Mouse (Mus musculus) liver, embryonic 12.5 days (tissue): ENCODE measurements around the gene Rp2. TPM values are rescaled to one million over a fixed set of nuclear protein-coding genes. Genes with fewer than 3 reads are reported as not detected.
"Not testable (repeated sequence)": the region's sequence is repeated elsewhere in the genome, so short reads cannot be mapped to it uniquely, and the experiment has no call there.

ENCODE experiments used
- ATAC-seq: fragments of 200-750 bp; cut with Nextera tagmentation; 2 replicates; pipeline ENCODE4 v1.8.0; 2017; ENCODE audit warnings: moderate number of reproducible peaks, mild to moderate bottlenecking, moderate library complexity
- H3K27ac ChIP-seq: fragments of 300-500 bp; sonication (generic); 2 replicates; pipeline ENCODE4 v1.5.1; 2016; ENCODE audit warnings: mild to moderate bottlenecking
- H3K27me3 ChIP-seq: fragments of 300-500 bp; sonication (generic); replicated peaks from 2 replicates; pipeline ENCODE4 v1.6.1; 2016; ENCODE audit warnings: mild to moderate bottlenecking, moderate library complexity
- H3K36me3 ChIP-seq: fragments of 300-500 bp; sonication (generic); 2 replicates; pipeline ENCODE4 v1.6.1; 2016; ENCODE audit warnings: mild to moderate bottlenecking, moderate library complexity
- H3K4me1 ChIP-seq: fragments of 300-500 bp; sonication (generic); 2 replicates; pipeline ENCODE4 v1.6.1; 2016
- H3K4me2 ChIP-seq: fragments of 300-500 bp; sonication (generic); 2 replicates; pipeline ENCODE4 v1.6.1; 2016; ENCODE audit warnings: mild to moderate bottlenecking, moderate library complexity
- H3K4me3 ChIP-seq: fragments of 300-500 bp; sonication (generic); 2 replicates; pipeline ENCODE4 v1.5.1; 2016; ENCODE audit warnings: mild to moderate bottlenecking, moderate library complexity
- H3K9ac ChIP-seq: fragments of 300-500 bp; sonication (generic); 2 replicates; pipeline ENCODE4 v1.6.1; 2016; ENCODE audit warnings: mild to moderate bottlenecking, moderate library complexity
- H3K9me3 ChIP-seq: fragments of 300-500 bp; sonication (generic); replicated peaks from 2 replicates; pipeline ENCODE4 v1.6.1; 2016; ENCODE audit warnings: mild to moderate bottlenecking, moderate library complexity
- WGBS: fragments of 180-500 bp; shearing (Covaris S2); methylation state at CpG from one replicate; pipeline ENCODE4 v1.1.7; 2016; ENCODE audit not compliant: insufficient replicate concordance; 5-methylcytosine and 5-hydroxymethylcytosine counted together
- polyA plus RNA-seq: library from polyadenylated mRNA; unstranded; fragments of >200 nt; fragmentation: Nextera tagmentation; extraction: Ambion mirVana; gene quantifications from 2 replicates; pipeline ENCODE4 v1.2.1, GENCODE M21; 2016

Rp2 gene
- 13.2 TPM in 2 replicates for polyA plus RNA-seq

- Histone ChIP-seq H3K4me1 (peaks cover 3% of the 10 kb centered on the region; the same call in 1 of the 2 replicates), H3K27ac (peak within 1 kb of the TSS; percentile 78), H3K36me3 (no peaks in the 10 kb centered on the region), H3K9ac (peak within 1 kb of the TSS; percentile 79), H3K4me2 (peak within 1 kb of the TSS; percentile 72), H3K27me3 (no peaks in the 10 kb centered on the region), H3K4me3 (peak within 1 kb of the TSS; percentile 71), H3K9me3 (no peaks in the 10 kb centered on the region)
- WGBS, result 8% methylated on average over 35 of the region's 35 CpGs
- ATAC-seq, result peak; percentile 100
Measured at GRCm38 (mm10) chrX:20364391-20365365, at the start of gene Rp2. Rp2 (plus strand) TSS chrX:20364481.

- Histone ChIP-seq H3K4me2 (no peak overlapping the region), H3K27ac (no peak overlapping the region), H3K9me3 (no peaks in the 10 kb centered on the region), H3K36me3 (no peaks in the 10 kb centered on the region), H3K9ac (no peak overlapping the region), H3K4me3 (no peak overlapping the region), H3K4me1 (no peaks in the 10 kb centered on the region), H3K27me3 (no peaks in the 10 kb centered on the region)
- ATAC-seq, result no peak
- 55% methylated on average over 1 of the region's 1 CpGs for whole genome bisulfite sequencing
Measured at GRCm38 (mm10) chrX:20332756-20333155, 31.5 kb upstream of the Rp2 start.

DNA sequence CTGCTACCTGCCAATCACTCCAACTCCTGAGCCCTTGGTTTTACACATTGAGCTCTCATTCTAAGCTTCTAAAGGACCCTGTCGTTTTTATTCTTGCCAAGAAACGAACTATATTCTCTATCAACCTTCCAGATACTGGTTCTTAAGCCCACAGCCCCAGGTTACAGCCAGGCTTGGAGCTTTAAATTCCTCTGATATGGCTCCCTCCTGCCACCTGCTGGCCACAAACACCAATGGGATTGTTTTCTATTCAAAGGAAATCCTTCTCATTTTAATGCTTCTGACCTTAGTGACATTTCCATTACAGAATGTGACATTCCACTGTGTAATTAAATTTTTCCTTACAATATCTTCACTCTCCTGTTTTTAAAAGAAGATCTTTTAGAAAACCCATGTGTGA, 28.6 kb upstream of the Rp2 start:
- Histone ChIP-seq H3K36me3 (no peaks in the 10 kb centered on the region), H3K9me3 (no peaks in the 10 kb centered on the region), H3K27ac (no peak overlapping the region), H3K27me3 (no peaks in the 10 kb centered on the region), H3K4me2 (no peak overlapping the region), H3K4me3 (no peak overlapping the region), H3K4me1 (no peaks in the 10 kb centered on the region), H3K9ac (no peak overlapping the region)
- ATAC-seq, result no peak
- WGBS, result 16% methylated on average over 2 of the region's 2 CpGs

GRCm38 (mm10) chrX:20344980-20345379, 19.3 kb upstream of the Rp2 start:
- Histone ChIP-seq H3K9ac (no peak overlapping the region), H3K36me3 (no peaks in the 10 kb centered on the region), H3K27ac (no peak overlapping the region), H3K4me3 (no peak overlapping the region), H3K9me3 (no peaks in the 10 kb centered on the region), H3K27me3 (no peaks in the 10 kb centered on the region), H3K4me2 (no peak overlapping the region), H3K4me1 (no peaks in the 10 kb centered on the region)
- ATAC-seq, result no peak

- Histone ChIP-seq H3K9me3 (no peaks in the 10 kb centered on the region), H3K27ac (no peak overlapping the region), H3K4me2 (no peak overlapping the region), H3K4me3 (no peak overlapping the region), H3K4me1 (no peaks in the 10 kb centered on the region), H3K9ac (no peak overlapping the region), H3K27me3 (no peaks in the 10 kb centered on the region), H3K36me3 (no peaks in the 10 kb centered on the region)
- 43% methylated on average over 3 of the region's 3 CpGs for WGBS
- ATAC-seq, result no peak
Measured at GRCm38 (mm10) chrX:20346355-20346754, 17.9 kb upstream of the Rp2 start.

- not testable (repeated sequence) for H3K9me3 ChIP-seq, H3K27ac ChIP-seq, H3K36me3 ChIP-seq, H3K4me2 ChIP-seq, H3K4me3 ChIP-seq, H3K27me3 ChIP-seq, H3K9ac ChIP-seq, ATAC-seq, H3K4me1 ChIP-seq
- WGBS, result 88% methylated on average over 4 of the region's 4 CpGs
Measured at GRCm38 (mm10) chrX:20350241-20350640, 14.0 kb upstream of the Rp2 start.

GRCm38 (mm10) chrX:20355283-20355682, 9.0 kb upstream of the Rp2 start:
- H3K9ac ChIP-seq, result no peak overlapping the region
- peaks cover 4% of the 10 kb centered on the region; the same call in 1 of the 2 replicates for H3K4me1 ChIP-seq
- no peak overlapping the region for H3K4me2 ChIP-seq
- H3K9me3 ChIP-seq, result no peaks in the 10 kb centered on the region
- no peaks in the 10 kb centered on the region for H3K27me3 ChIP-seq
- ATAC-seq, result no peak
- WGBS, result 80% methylated on average over 1 of the region's 1 CpGs
- no peak overlapping the region for H3K4me3 ChIP-seq
- H3K36me3 ChIP-seq, result no peaks in the 10 kb centered on the region
- no peak overlapping the region for H3K27ac ChIP-seq

DNA sequence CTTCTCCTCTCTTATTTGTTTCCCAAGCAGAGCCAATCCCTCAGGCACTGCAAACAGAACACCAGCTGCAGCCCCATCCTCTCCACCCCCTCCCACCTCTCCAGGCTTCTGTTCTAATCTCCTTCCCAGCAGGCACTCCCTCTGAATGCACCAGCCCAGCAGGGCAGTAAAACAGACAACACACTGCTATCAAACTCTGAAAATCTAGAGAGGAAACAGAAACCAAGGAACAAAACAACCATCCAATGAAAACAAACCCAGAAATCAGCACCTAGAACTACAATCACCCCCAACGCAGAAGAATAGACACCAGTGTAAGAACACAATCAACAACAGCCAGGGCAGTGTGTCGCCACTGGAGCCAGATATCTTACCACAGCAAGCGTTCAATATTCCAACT, 8.0 kb upstream of the Rp2 start:
- peak; percentile 46; the same call in 1 of the 2 replicates for ATAC-seq
- Histone ChIP-seq H3K4me2 (no peak overlapping the region), H3K9ac (no peak overlapping the region), H3K36me3 (no peaks in the 10 kb centered on the region), H3K4me3 (no peak overlapping the region), H3K27me3 (no peaks in the 10 kb centered on the region), H3K4me1 (peaks cover 4% of the 10 kb centered on the region; the same call in 1 of the 2 replicates), H3K9me3 (no peaks in the 10 kb centered on the region), H3K27ac (no peak overlapping the region)
- WGBS, result 24% methylated on average over 3 of the region's 3 CpGs

DNA sequence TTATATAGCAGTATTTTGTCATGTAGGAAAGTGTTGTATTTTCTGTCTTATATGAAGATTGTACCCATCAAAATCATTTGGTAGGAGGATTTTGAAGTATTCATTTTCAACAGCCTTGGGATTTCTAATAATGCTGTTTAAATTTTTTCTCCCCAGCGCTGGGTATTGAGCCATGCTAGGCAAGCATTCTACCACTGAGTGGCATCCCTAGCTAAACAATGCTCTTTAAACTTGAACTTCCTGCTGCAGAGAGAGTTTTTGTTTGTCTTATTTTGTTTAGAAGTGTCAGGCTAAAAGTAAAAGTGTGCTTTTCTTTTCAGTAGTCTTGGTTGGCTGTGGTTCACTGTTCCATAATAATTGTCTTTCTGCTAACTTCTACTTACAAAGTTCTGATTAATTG, 1.8 kb downstream of the Rp2 start:
- no peaks in the 10 kb centered on the region for H3K9me3 ChIP-seq
- H3K4me2 ChIP-seq, result peak overlapping the region; percentile 43
- no peak overlapping the region for H3K27ac ChIP-seq
- H3K4me3 ChIP-seq, result no peak overlapping the region
- no peaks in the 10 kb centered on the region for H3K27me3 ChIP-seq
- no peak overlapping the region for H3K9ac ChIP-seq
- WGBS, result 42% methylated on average over 1 of the region's 1 CpGs
- H3K36me3 ChIP-seq, result no peaks in the 10 kb centered on the region
- ATAC-seq, result no peak
- H3K4me1 ChIP-seq, result peaks cover 3% of the 10 kb centered on the region; the same call in 1 of the 2 replicates

GRCm38 (mm10) chrX:20379347-20380014, 15.2 kb downstream of the Rp2 start:
- Histone ChIP-seq H3K4me1 (no peaks in the 10 kb centered on the region), H3K4me3 (no peak overlapping the region), H3K9ac (no peak overlapping the region), H3K9me3 (no peaks in the 10 kb centered on the region), H3K27me3 (no peaks in the 10 kb centered on the region), H3K27ac (no peak overlapping the region), H3K4me2 (no peak overlapping the region), H3K36me3 (peaks cover 13% of the 10 kb centered on the region)
- WGBS, result 67% methylated on average over 7 of the region's 7 CpGs
- ATAC-seq, result no peak

GRCm38 (mm10) chrX:20382260-20382659, 18.0 kb downstream of the Rp2 start:
- Histone ChIP-seq H3K9me3 (no peaks in the 10 kb centered on the region), H3K27me3 (no peaks in the 10 kb centered on the region), H3K36me3 (peaks cover 9% of the 10 kb centered on the region), H3K4me2 (no peak overlapping the region), H3K4me1 (no peaks in the 10 kb centered on the region), H3K27ac (no peak overlapping the region), H3K4me3 (no peak overlapping the region), H3K9ac (no peak overlapping the region)
- 67% methylated on average over 5 of the region's 6 CpGs for WGBS
- no peak for ATAC-seq

DNA sequence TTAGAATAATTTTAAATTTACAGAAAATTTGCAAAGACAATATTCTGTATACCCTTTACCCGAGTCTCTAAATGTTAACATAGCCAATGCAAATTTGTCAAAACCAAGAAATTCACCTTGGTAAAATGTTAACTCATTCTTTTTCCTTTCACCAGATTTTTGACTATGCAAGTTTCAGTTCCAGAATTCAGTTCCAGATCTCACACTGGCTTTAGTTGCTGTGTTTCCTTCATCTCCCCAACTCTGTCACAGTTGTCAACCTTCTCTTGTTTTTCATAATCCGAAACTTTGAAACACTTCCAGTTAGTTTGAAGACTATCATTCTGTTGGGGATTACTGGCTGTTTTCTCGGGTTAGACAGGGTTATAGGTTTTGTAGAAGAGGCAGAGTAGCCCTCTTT, 22.7 kb downstream of the Rp2 start:
- Histone ChIP-seq H3K4me1 (no peaks in the 10 kb centered on the region), H3K9ac (no peak overlapping the region), H3K27ac (no peak overlapping the region), H3K36me3 (peaks cover 6% of the 10 kb centered on the region), H3K4me2 (no peak overlapping the region), H3K4me3 (no peak overlapping the region), H3K9me3 (no peaks in the 10 kb centered on the region), H3K27me3 (no peaks in the 10 kb centered on the region)
- WGBS, result 58% methylated on average over 3 of the region's 3 CpGs
- ATAC-seq, result no peak
